Mouse (Mus musculus) adrenal gland, adult 8-10 months (tissue): ENCODE measurements around the gene Stfa2. TPM values are rescaled to one million over a fixed set of nuclear protein-coding genes. Genes with fewer than 3 reads are reported as not detected.
"Not testable (repeated sequence)": the region's sequence is repeated elsewhere in the genome, so short reads cannot be mapped to it uniquely, and the experiment has no call there.

ENCODE experiments used
- DNase-seq: peaks from one replicate; pipeline ENCODE4 v3.0.0; 2022
- total RNA-seq, 4 experiments: library from RNA; stranded (reverse); gene quantifications; 2 replicates each; pipeline ENCODE4 v1.2.4; 2022

The Stfa2 gene
- not detected for total RNA-seq

GRCm38 (mm10) chr16:36408357-36408756 is at the start of gene Stfa2:
TSS of gene Stfa2 (minus strand) at chr16:36408457.
- DNase-seq = no peak

- DNase-seq = no peak
Observed at GRCm38 (mm10) chr16:36455342-36455802, 47.1 kb upstream of the Stfa2 start, which contains the start of gene Stfa3. TSS of gene Stfa3 (minus strand) at chr16:36455392.

- DNase-seq = not testable (repeated sequence)
Observed at GRCm38 (mm10) chr16:36420979-36421378, 12.7 kb upstream of the Stfa2 start.

- DNase-seq = no peak
Observed at GRCm38 (mm10) chr16:36389060-36389459, 19.2 kb downstream of the Stfa2 start.

GRCm38 (mm10) chr16:36367648-36368047 is 40.6 kb downstream of the Stfa2 start, which contains the start of gene BC100530:
TSS of gene BC100530 (minus strand) at chr16:36367748.
- DNase-seq = not testable (repeated sequence)

Other genes starting within 250 kb of the Stfa2 start
- gene Gm5483, start 224.2 kb downstream of the Stfa2 start, total RNA-seq = not detected
- not detected for gene Gm5416, start 198.1 kb downstream of the Stfa2 start, total RNA-seq
- 1 to 10 TPM in 1 of 4 experiments, not detected in 3; 8.1 TPM for gene 2010005H15Rik, start 187.0 kb downstream of the Stfa2 start, total RNA-seq
- gene Stfa1, start 131.5 kb downstream of the Stfa2 start, total RNA-seq = not detected
- gene BC117090, start 74.1 kb downstream of the Stfa2 start, total RNA-seq = not detected
- gene BC100530, start 40.7 kb downstream of the Stfa2 start, total RNA-seq = not detected
- gene Stfa3, start 46.9 kb upstream of the Stfa2 start, total RNA-seq = not detected
- gene Casr, start 153.7 kb upstream of the Stfa2 start, total RNA-seq = not detected